Mouse (Mus musculus): ENCODE data around the gene Mast3. TPM values are rescaled to one million over a fixed set of nuclear protein-coding genes. Genes with fewer than 3 reads are reported as not detected.

The Mast3 gene
- 6.4 TPM for polyA plus RNA-seq (2014; fragmentation: Illumina TruSeq; extraction: RNeasy Lipid Tissue Mini Kit (QIAGEN cat#74804); ENCODE audit: low read depth, low replicate concordance)

DNA sequence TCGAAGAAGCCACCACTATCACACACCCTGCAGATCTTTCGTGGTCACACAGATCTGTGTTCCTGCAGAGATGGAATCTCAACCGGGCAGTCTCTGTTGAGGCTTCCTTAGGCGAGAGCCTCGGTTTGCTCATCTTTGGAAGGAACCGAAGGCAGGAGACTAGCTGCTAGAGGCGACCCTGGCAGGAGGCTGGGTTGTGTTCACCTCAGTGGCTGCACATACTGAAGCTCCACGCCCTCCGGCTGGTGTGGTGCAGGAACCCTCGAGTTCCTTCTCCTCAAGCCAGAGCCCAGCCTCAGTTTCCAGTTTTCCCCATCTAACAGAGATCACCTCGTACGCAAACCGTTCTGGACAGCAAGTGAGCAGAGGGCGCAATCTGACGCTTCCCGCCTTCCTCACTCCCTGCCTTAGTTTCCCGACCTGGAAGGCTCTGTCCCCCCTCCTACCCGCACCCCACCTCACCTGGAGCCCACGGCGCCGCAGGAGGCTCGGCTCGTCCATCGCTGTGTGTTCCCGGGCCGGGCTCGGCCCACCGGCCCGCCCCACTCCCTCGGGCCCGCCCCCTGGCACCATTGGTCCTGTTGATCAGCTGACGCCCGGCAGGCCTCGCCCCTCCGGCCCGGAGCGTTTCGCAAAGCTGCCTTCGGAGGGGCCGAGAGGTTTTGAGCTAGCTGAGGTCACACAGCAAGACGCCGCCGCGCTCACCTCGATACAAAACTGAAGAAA is at the start of gene Mast3:
Gene Mast3, minus strand, starts transcription at position 574 of the 726 bp plus-strand sequence.

DNA sequence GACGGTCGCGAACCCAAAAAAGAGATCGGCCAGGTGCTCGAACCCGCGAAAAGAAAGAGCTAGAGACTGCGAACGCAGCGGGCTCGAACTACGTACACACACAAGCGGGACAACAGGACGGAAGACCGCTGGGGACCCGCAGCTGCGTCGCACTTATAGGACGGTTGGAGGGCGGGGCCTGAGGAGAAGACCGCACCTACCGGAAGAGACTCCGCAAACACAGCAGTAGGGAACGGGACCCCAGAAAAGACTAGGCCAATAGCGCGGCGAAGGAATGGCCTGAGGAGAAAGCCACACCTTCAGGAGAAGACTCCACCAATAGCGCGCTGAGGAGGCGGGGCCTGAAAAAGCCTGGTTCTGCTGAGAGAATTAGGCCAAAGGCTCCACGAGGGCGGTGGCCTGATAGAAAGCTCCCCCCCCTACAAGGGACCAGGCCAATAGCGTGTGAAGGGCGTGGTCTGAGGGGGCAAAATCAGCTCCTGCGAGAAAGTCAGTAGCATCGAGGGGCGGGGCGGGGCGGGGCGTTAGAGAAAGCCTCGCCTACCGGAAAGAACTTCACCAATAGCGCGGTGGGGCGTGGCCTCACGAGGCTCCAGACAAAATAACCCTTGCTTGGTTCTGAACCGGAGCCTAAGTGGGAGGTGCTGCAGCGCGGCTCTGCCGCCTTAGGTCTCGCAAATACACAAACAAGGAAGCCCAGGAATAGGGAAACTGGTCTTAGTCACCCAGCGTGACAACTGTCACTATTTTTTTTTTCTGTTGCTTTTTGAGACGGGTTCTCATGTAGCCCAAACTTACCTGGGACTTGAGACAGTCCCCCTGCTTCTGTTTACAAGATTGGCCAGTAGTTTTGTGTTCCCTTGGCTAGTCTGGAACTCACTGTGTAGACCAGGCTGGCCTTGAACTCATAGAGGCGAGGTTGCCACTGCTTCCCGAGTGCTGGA is 34.8 kb upstream of the Mast3 start, which contains the start of gene Arrdc2:
Gene Arrdc2, minus strand, starts transcription at position 313 of the 944 bp plus-strand sequence.

DNA sequence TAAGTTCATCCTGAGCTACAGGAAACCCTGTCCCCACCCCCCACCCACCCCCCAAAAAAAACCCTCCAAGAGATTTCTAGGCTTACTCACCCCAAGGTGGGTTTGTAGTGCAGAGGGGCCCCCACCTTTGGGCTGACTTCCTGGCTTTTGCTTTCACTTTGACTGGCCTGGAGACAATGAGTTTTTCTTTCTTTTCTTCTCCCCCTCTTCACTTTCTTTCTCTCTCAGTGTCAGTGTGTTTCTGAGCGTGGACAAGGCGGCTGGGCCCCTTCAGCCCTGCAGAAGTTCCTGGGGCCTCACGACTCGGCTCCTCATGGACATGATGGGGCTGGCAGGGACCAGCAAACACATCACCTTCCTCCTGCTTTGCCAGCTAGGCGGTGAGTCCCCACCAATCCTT is 3.4 kb upstream of the Mast3 start, which contains the start of gene Il12rb1:
Gene Il12rb1, plus strand, starts transcription at position 211 of the 400 bp plus-strand sequence.

DNA sequence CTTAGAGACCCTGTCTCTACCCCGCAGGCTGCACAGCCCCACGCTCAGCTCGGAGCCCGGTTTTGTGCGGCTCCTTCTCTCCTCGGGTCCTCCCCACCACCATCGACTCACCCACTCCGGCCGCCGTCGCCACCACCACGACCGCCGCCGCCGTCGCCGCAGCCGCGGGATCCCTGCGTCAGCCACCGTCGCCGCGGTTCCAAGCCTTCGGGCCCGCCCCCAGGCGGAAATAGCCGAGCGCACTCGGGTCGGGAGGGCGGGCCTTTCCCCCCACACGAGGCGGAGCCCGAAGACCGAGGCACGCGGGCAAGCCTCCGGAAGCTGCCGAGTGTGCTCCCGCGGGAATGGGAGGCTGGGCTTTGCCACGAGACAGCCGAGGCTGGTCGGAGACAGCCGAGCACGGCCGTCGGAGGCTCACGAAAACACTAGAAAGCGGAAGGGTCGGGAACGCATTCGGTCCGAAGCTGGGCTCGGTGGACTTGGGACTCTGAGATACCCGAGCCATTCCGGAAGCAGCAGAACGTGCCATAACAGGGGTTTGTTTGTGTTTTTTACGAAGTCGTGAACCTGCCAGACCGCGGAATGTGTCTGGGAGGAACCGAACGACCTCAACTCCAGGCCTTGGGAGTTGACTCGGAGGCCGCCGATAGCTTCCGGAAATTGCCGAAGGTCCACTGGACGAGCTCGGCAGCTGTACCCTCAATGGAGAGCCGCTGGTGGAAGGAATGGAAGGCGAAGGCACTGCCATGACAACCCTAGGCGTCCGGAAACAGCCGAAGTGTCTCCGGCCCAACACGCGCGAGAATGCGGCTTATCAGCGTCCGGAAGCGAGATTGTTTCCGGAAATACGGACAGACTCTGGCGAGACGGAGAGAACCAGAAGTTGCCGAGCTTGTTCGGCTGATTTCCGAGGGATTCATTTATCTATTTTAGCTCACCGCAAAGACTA is 28.1 kb downstream of the Mast3 start, which contains the start of gene Pik3r2:
Gene Pik3r2, minus strand, starts transcription at position 218 of the 949 bp plus-strand sequence.

DNA sequence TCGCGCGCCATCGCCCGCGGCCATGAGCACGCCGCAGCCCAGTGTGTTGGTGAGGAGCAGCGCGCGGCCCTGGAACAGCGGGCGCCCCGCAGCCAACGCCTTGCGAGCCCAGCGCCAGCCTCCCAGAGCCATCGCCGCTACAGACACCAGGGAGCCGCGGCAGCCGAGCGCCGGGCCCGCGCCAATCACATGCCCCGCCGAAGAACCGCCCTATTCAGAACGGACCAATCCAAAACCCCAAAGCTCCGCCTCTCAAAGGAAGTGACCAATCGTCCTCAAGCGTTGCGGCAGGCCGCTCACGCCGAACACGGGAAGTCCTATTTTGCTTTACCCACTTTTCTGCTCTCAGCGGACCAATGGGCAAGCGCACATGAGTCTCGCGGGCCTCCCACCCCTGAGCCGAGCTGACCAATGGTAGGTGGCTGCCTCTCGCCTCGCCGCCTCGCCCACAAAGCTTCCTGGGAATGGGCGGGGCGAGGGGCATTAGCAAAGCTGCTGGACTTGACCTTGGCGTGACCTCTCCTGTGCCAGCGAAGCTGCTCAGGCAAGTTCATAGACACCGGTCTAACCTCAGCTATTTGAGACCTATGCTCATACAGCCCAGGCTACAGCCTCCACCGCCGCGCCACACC is 44.0 kb downstream of the Mast3 start, which contains the start of gene Mpv17l2:
Gene Mpv17l2, minus strand, starts transcription at position 172 of the 632 bp plus-strand sequence.

DNA sequence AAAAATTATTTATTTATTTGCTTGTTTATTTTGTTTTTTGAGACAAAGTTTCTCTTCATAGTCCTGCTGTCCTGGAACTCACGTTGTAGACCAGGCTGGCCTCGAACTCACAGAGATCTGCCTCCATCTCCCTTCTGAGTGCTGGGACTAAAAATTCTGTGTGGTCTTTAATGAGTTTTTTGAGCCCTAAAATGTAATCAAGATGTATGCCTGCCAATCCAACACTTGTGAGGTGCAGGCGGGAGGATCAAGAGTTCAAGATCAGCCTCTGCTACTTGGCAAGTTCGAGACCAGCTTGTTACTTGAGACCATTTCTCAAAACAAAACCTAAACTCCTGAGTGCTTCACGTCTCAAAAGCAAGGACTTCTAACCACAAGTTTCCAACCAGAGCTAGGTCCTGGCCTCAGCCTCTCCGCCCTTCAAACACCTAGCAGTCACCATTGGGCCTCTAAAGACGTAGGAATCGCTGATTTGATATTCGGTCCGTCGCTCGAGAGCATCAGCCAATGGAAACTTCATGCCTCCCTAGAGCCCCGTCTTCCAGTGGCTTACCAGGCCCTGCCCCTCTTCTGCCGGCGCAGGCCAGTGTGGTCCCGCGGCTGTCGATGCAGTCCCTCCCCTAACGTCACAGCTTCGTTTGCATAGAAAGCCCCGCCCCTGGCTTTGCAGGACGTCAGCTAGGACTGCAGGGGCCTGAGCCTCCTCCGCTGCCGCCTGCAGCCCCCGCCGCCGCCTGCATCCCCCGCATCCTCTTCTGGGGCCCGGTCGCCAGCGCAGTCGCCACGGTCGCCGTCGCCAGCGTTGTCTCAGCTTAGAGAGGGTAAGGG is 50.6 kb downstream of the Mast3 start, which contains the start of gene Rab3a:
Gene Rab3a, plus strand, starts transcription at position 637 of the 828 bp plus-strand sequence.

Other genes starting within 250 kb of the Mast3 start
- 33.1 TPM for gene Isyna1, start 210.7 kb downstream of the Mast3 start, polyA plus RNA-seq (2014; fragmentation: Illumina TruSeq; extraction: RNeasy Lipid Tissue Mini Kit (QIAGEN cat#74804); ENCODE audit: low read depth, low replicate concordance)
- gene Ssbp4, start 196.2 kb downstream of the Mast3 start, polyA plus RNA-seq (2014; fragmentation: Illumina TruSeq; extraction: RNeasy Lipid Tissue Mini Kit (QIAGEN cat#74804); ENCODE audit: low read depth, low replicate concordance), result 42.1 TPM
- gene Lrrc25, start 188.9 kb downstream of the Mast3 start, polyA plus RNA-seq (2014; fragmentation: Illumina TruSeq; extraction: RNeasy Lipid Tissue Mini Kit (QIAGEN cat#74804); ENCODE audit: low read depth, low replicate concordance), result 2.3 TPM
- gene Gdf15, start 172.6 kb downstream of the Mast3 start, polyA plus RNA-seq (2014; fragmentation: Illumina TruSeq; extraction: RNeasy Lipid Tissue Mini Kit (QIAGEN cat#74804); ENCODE audit: low read depth, low replicate concordance), result 2.1 TPM
- 23.9 TPM for gene Pgpep1, start 144.7 kb downstream of the Mast3 start, polyA plus RNA-seq (2014; fragmentation: Illumina TruSeq; extraction: RNeasy Lipid Tissue Mini Kit (QIAGEN cat#74804); ENCODE audit: low read depth, low replicate concordance)
- gene Lsm4, start 131.8 kb downstream of the Mast3 start, polyA plus RNA-seq (2014; fragmentation: Illumina TruSeq; extraction: RNeasy Lipid Tissue Mini Kit (QIAGEN cat#74804); ENCODE audit: low read depth, low replicate concordance), result 90.3 TPM
- 59.5 TPM for gene Jund, start 106.1 kb downstream of the Mast3 start, polyA plus RNA-seq (2014; fragmentation: Illumina TruSeq; extraction: RNeasy Lipid Tissue Mini Kit (QIAGEN cat#74804); ENCODE audit: low read depth, low replicate concordance)
- not detected for gene Iqcn, start 101.6 kb downstream of the Mast3 start, polyA plus RNA-seq (2014; fragmentation: Illumina TruSeq; extraction: RNeasy Lipid Tissue Mini Kit (QIAGEN cat#74804); ENCODE audit: low read depth, low replicate concordance)
- not detected for gene Gm3336, start 86.5 kb downstream of the Mast3 start, polyA plus RNA-seq (2014; fragmentation: Illumina TruSeq; extraction: RNeasy Lipid Tissue Mini Kit (QIAGEN cat#74804); ENCODE audit: low read depth, low replicate concordance)
- 7.0 TPM for gene Pde4c, start 81.3 kb downstream of the Mast3 start, polyA plus RNA-seq (2014; fragmentation: Illumina TruSeq; extraction: RNeasy Lipid Tissue Mini Kit (QIAGEN cat#74804); ENCODE audit: low read depth, low replicate concordance)
- 57.6 TPM for gene Rab3a, start 50.4 kb downstream of the Mast3 start, polyA plus RNA-seq (2014; fragmentation: Illumina TruSeq; extraction: RNeasy Lipid Tissue Mini Kit (QIAGEN cat#74804); ENCODE audit: low read depth, low replicate concordance)
- gene Mpv17l2, start 44.1 kb downstream of the Mast3 start, polyA plus RNA-seq (2014; fragmentation: Illumina TruSeq; extraction: RNeasy Lipid Tissue Mini Kit (QIAGEN cat#74804); ENCODE audit: low read depth, low replicate concordance), result 19.0 TPM
- gene Pik3r2, start 28.3 kb downstream of the Mast3 start, polyA plus RNA-seq (2014; fragmentation: Illumina TruSeq; extraction: RNeasy Lipid Tissue Mini Kit (QIAGEN cat#74804); ENCODE audit: low read depth, low replicate concordance), result 24.1 TPM
- gene Il12rb1, start 3.4 kb upstream of the Mast3 start, polyA plus RNA-seq (2014; fragmentation: Illumina TruSeq; extraction: RNeasy Lipid Tissue Mini Kit (QIAGEN cat#74804); ENCODE audit: low read depth, low replicate concordance), result not detected
- gene Arrdc2, start 34.7 kb upstream of the Mast3 start, polyA plus RNA-seq (2014; fragmentation: Illumina TruSeq; extraction: RNeasy Lipid Tissue Mini Kit (QIAGEN cat#74804); ENCODE audit: low read depth, low replicate concordance), result 11.1 TPM
- 15.8 TPM for gene Kcnn1, start 58.2 kb upstream of the Mast3 start, polyA plus RNA-seq (2014; fragmentation: Illumina TruSeq; extraction: RNeasy Lipid Tissue Mini Kit (QIAGEN cat#74804); ENCODE audit: low read depth, low replicate concordance)
- gene Ccdc124, start 68.9 kb upstream of the Mast3 start, polyA plus RNA-seq (2014; fragmentation: Illumina TruSeq; extraction: RNeasy Lipid Tissue Mini Kit (QIAGEN cat#74804); ENCODE audit: low read depth, low replicate concordance), result 55.5 TPM
- not detected for gene Slc5a5, start 87.7 kb upstream of the Mast3 start, polyA plus RNA-seq (2014; fragmentation: Illumina TruSeq; extraction: RNeasy Lipid Tissue Mini Kit (QIAGEN cat#74804); ENCODE audit: low read depth, low replicate concordance)
- gene Rpl18a, start 92.4 kb upstream of the Mast3 start, polyA plus RNA-seq (2014; fragmentation: Illumina TruSeq; extraction: RNeasy Lipid Tissue Mini Kit (QIAGEN cat#74804); ENCODE audit: low read depth, low replicate concordance), result 1,294 TPM
- 9.2 TPM for gene Map1s, start 100.9 kb upstream of the Mast3 start, polyA plus RNA-seq (2014; fragmentation: Illumina TruSeq; extraction: RNeasy Lipid Tissue Mini Kit (QIAGEN cat#74804); ENCODE audit: low read depth, low replicate concordance)